Mouse (Mus musculus) liver, embryonic 13.5 days (tissue): ENCODE measurements around the gene Odf4. TPM values are rescaled to one million over a fixed set of nuclear protein-coding genes. Genes with fewer than 3 reads are reported as not detected.
"Not testable (repeated sequence)": the region's sequence is repeated elsewhere in the genome, so short reads cannot be mapped to it uniquely, and the experiment has no call there.

ENCODE experiments used
- ATAC-seq: fragments of 200-750 bp; cut with Nextera tagmentation; 2 replicates; pipeline ENCODE4 v1.8.0; 2017; ENCODE audit warnings: low read depth, mild to moderate bottlenecking, moderate number of reproducible peaks, moderate library complexity
- DNase-seq: peaks from one replicate; pipeline ENCODE4 v3.0.0; 2022
- H3K27ac ChIP-seq: fragments of 300-500 bp; sonication (generic); 2 replicates; pipeline ENCODE4 v1.5.1; 2015; ENCODE audit warnings: moderate library complexity, mild to moderate bottlenecking, inconsistent platforms
- H3K27me3 ChIP-seq: fragments of 300-500 bp; sonication (generic); 2 replicates; pipeline ENCODE4 v1.6.1; 2015; ENCODE audit warnings: mild to moderate bottlenecking, inconsistent platforms
- H3K36me3 ChIP-seq: fragments of 300-500 bp; sonication (generic); 2 replicates; pipeline ENCODE4 v1.6.1; 2015; ENCODE audit warnings: mild to moderate bottlenecking, inconsistent platforms
- H3K4me1 ChIP-seq: fragments of 300-500 bp; sonication (generic); replicated peaks from 2 replicates; pipeline ENCODE4 v1.6.1; 2015; ENCODE audit warnings: inconsistent platforms
- H3K4me2 ChIP-seq: fragments of 300-500 bp; sonication (generic); 2 replicates; pipeline ENCODE4 v1.6.1; 2015; ENCODE audit warnings: inconsistent platforms, mild to moderate bottlenecking, moderate library complexity
- H3K4me3 ChIP-seq: fragments of 300-500 bp; sonication (generic); replicated peaks from 2 replicates; pipeline ENCODE4 v1.5.1; 2015; ENCODE audit warnings: mild to moderate bottlenecking, inconsistent platforms
- H3K9ac ChIP-seq: fragments of 300-500 bp; sonication (generic); 2 replicates; pipeline ENCODE4 v1.6.1; 2015; ENCODE audit warnings: mild to moderate bottlenecking, inconsistent platforms
- H3K9me3 ChIP-seq: fragments of 300-500 bp; sonication (generic); replicated peaks from 2 replicates; pipeline ENCODE4 v1.6.1; 2016; ENCODE audit warnings: inconsistent platforms
- WGBS: fragments of 180-500 bp; shearing (Covaris S2); methylation state at CpG from one replicate; pipeline ENCODE4 v1.1.7; 2015; ENCODE audit not compliant: insufficient replicate concordance; 5-methylcytosine and 5-hydroxymethylcytosine counted together
- polyA plus RNA-seq: library from polyadenylated mRNA; unstranded; fragments of >200 nt; fragmentation: Nextera tagmentation; extraction: Ambion mirVana; gene quantifications from 2 replicates; pipeline ENCODE4 v1.2.1, GENCODE M21; 2015

Gene Odf4
- polyA plus RNA-seq = not detected in 2 replicates

GRCm38 (mm10) chr11:68926981-68927380 is at the start of gene Odf4:
TSS of gene Odf4 (minus strand) at chr11:68927081.
- DNase-seq (no peak), ATAC-seq (no peak)
- peaks cover 9% of the 10 kb centered on the region; the same call in 1 of the 2 replicates for H3K27me3 ChIP-seq
- H3K4me1 ChIP-seq = peaks cover 4% of the 10 kb centered on the region
- no peaks in the 10 kb centered on the region for H3K36me3 ChIP-seq
- H3K9me3 ChIP-seq = no peaks in the 10 kb centered on the region
- H3K4me3 ChIP-seq = no peak within 1 kb of the TSS
- no peak within 1 kb of the TSS for H3K27ac ChIP-seq
- no peak within 1 kb of the TSS for H3K4me2 ChIP-seq
- H3K9ac ChIP-seq = no peak within 1 kb of the TSS
- 71% methylated on average over 3 of the region's 3 CpGs for WGBS

GRCm38 (mm10) chr11:68975601-68976000 is 48.7 kb upstream of the Odf4 start:
- 76% methylated on average over 1 of the region's 1 CpGs for WGBS
- Histone ChIP-seq H3K9ac (no peak overlapping the region), H3K36me3 (no peaks in the 10 kb centered on the region), H3K27me3 (no peaks in the 10 kb centered on the region), H3K4me2 (no peak overlapping the region), H3K4me1 (peaks cover 37% of the 10 kb centered on the region), H3K9me3 (no peaks in the 10 kb centered on the region), H3K4me3 (no peak overlapping the region), H3K27ac (no peak overlapping the region)
- no peak for DNase-seq
- ATAC-seq = no peak

GRCm38 (mm10) chr11:68975085-68975484 is 48.2 kb upstream of the Odf4 start, which contains the start of gene Rangrf:
TSS of gene Rangrf (minus strand) at chr11:68975185.
- Histone ChIP-seq H3K27ac (no peak within 1 kb of the TSS), H3K9ac (peak within 1 kb of the TSS; percentile 49; the same call in 1 of the 2 replicates)
- ATAC-seq = no peak

GRCm38 (mm10) chr11:68974059-68974450 is 47.2 kb upstream of the Odf4 start:
- H3K4me2 ChIP-seq = peak overlapping the region; percentile 73
- no peak overlapping the region for H3K27ac ChIP-seq
- H3K36me3 ChIP-seq = no peaks in the 10 kb centered on the region
- WGBS = 38% methylated on average over 6 of the region's 6 CpGs
- H3K4me1 ChIP-seq = peaks cover 27% of the 10 kb centered on the region
- DNase-seq (no peak), ATAC-seq (no peak)
- peak overlapping the region; percentile 57 for H3K4me3 ChIP-seq
- H3K9ac ChIP-seq = peak overlapping the region; percentile 49; the same call in 1 of the 2 replicates
- H3K9me3 ChIP-seq = no peaks in the 10 kb centered on the region
- no peaks in the 10 kb centered on the region for H3K27me3 ChIP-seq

More at GRCm38 (mm10) chr11:68975085-68975484, 48.2 kb upstream of the Odf4 start, which contains the start of gene Rangrf:
- peak within 1 kb of the TSS; percentile 73 for H3K4me2 ChIP-seq
- H3K4me1 ChIP-seq = peaks cover 37% of the 10 kb centered on the region
- peak within 1 kb of the TSS; percentile 57 for H3K4me3 ChIP-seq
- H3K27me3 ChIP-seq = no peaks in the 10 kb centered on the region
- no peak for DNase-seq
- H3K9me3 ChIP-seq = no peaks in the 10 kb centered on the region
- 74% methylated on average over 7 of the region's 7 CpGs for WGBS
- no peaks in the 10 kb centered on the region for H3K36me3 ChIP-seq

GRCm38 (mm10) chr11:68973250-68974058 is 46.6 kb upstream of the Odf4 start:
- under 1% methylated on average over 38 of the region's 38 CpGs for WGBS
- DNase-seq (peak; percentile 83), ATAC-seq (peak; percentile 87)
- Histone ChIP-seq H3K4me2 (peak overlapping the region; percentile 73), H3K4me1 (peaks cover 32% of the 10 kb centered on the region), H3K27ac (0 out of 2 replicates have a peak overlapping the region, but pooled peaks have one; percentile 13), H3K4me3 (peak overlapping the region; percentile 57), H3K9ac (peak overlapping the region; percentile 50)
- H3K9me3 ChIP-seq, H3K27me3 ChIP-seq, H3K36me3 ChIP-seq: not testable (repeated sequence)

GRCm38 (mm10) chr11:68970232-68970631 is 43.4 kb upstream of the Odf4 start:
- H3K9me3 ChIP-seq = no peaks in the 10 kb centered on the region
- no peaks in the 10 kb centered on the region for H3K36me3 ChIP-seq
- no peak overlapping the region for H3K4me2 ChIP-seq
- H3K4me1 ChIP-seq = peaks cover 50% of the 10 kb centered on the region
- no peak overlapping the region; the same call in 1 of the 2 replicates for H3K27ac ChIP-seq
- DNase-seq (no peak), ATAC-seq (no peak)
- H3K4me3 ChIP-seq = no peak overlapping the region
- H3K9ac ChIP-seq = no peak overlapping the region
- H3K27me3 ChIP-seq = no peaks in the 10 kb centered on the region
- 81% methylated on average over 4 of the region's 4 CpGs for WGBS

GRCm38 (mm10) chr11:68968752-68969151 is 41.9 kb upstream of the Odf4 start:
- DNase-seq (no peak), ATAC-seq (no peak)
- Histone ChIP-seq H3K27ac (no peak overlapping the region), H3K4me1 (peaks cover 41% of the 10 kb centered on the region), H3K9ac (peak overlapping the region; percentile 65), H3K36me3 (no peaks in the 10 kb centered on the region), H3K27me3 (no peaks in the 10 kb centered on the region), H3K9me3 (no peaks in the 10 kb centered on the region), H3K4me3 (no peak overlapping the region), H3K4me2 (peak overlapping the region; percentile 95)
- 80% methylated on average over 11 of the region's 11 CpGs for WGBS

- Histone ChIP-seq H3K36me3 (no peaks in the 10 kb centered on the region), H3K4me1 (peaks cover 36% of the 10 kb centered on the region), H3K27ac (peak within 1 kb of the TSS; percentile 81), H3K9ac (peak within 1 kb of the TSS; percentile 67), H3K4me3 (peak within 1 kb of the TSS; percentile 68), H3K4me2 (peak within 1 kb of the TSS; percentile 95), H3K27me3 (no peaks in the 10 kb centered on the region), H3K9me3 (no peaks in the 10 kb centered on the region)
- WGBS = 2% methylated on average over 50 of the region's 50 CpGs
- ATAC-seq (peak; percentile 97), DNase-seq (peak; percentile 88)
Observed at GRCm38 (mm10) chr11:68967337-68968282, 40.7 kb upstream of the Odf4 start, which contains the start of gene Slc25a35. TSS of gene Slc25a35 (plus strand) at chr11:68968131.

GRCm38 (mm10) chr11:68966554-68966953 is 39.7 kb upstream of the Odf4 start:
- peak overlapping the region; percentile 95 for H3K4me2 ChIP-seq
- WGBS = 33% methylated on average over 1 of the region's 1 CpGs

GRCm38 (mm10) chr11:68965845-68966244 is 39.0 kb upstream of the Odf4 start:
- H3K36me3 ChIP-seq = no peaks in the 10 kb centered on the region
- H3K4me2 ChIP-seq = no peak overlapping the region
- DNase-seq (peak; percentile 49), ATAC-seq (no peak)
- no peaks in the 10 kb centered on the region for H3K9me3 ChIP-seq
- no peak overlapping the region for H3K4me3 ChIP-seq
- H3K4me1 ChIP-seq = peaks cover 33% of the 10 kb centered on the region
- no peak overlapping the region for H3K9ac ChIP-seq
- no peak overlapping the region for H3K27ac ChIP-seq
- 14% methylated on average over 3 of the region's 3 CpGs for WGBS
- H3K27me3 ChIP-seq = no peaks in the 10 kb centered on the region

More at GRCm38 (mm10) chr11:68966554-68966953, 39.7 kb upstream of the Odf4 start:
- H3K4me1 ChIP-seq = peaks cover 34% of the 10 kb centered on the region
- H3K36me3 ChIP-seq = no peaks in the 10 kb centered on the region
- DNase-seq (no peak), ATAC-seq (no peak)
- no peak overlapping the region for H3K4me3 ChIP-seq
- H3K27ac ChIP-seq = no peak overlapping the region
- H3K27me3 ChIP-seq = no peaks in the 10 kb centered on the region
- no peaks in the 10 kb centered on the region for H3K9me3 ChIP-seq
- H3K9ac ChIP-seq = no peak overlapping the region

GRCm38 (mm10) chr11:68965050-68965449 is 38.2 kb upstream of the Odf4 start:
- no peak overlapping the region for H3K4me2 ChIP-seq
- no peak overlapping the region for H3K9ac ChIP-seq
- ATAC-seq (no peak), DNase-seq (no peak)
- H3K27ac ChIP-seq = no peak overlapping the region
- H3K4me1 ChIP-seq = peaks cover 33% of the 10 kb centered on the region
- H3K4me3 ChIP-seq = no peak overlapping the region
- no peaks in the 10 kb centered on the region for H3K27me3 ChIP-seq
- no peaks in the 10 kb centered on the region for H3K36me3 ChIP-seq
- H3K9me3 ChIP-seq = no peaks in the 10 kb centered on the region
